Mouse (Mus musculus) heart, adult 8-10 months (tissue): Measurements from ENCODE around the gene Adam12. TPM values are rescaled to one million over a fixed set of nuclear protein-coding genes. Genes with fewer than 3 reads are reported as not detected.

Source experiments
- DNase-seq: peaks from one replicate; pipeline ENCODE4 v3.0.0; 2022; ENCODE audit warnings: low spot score
- microRNA-seq: library from miRNA; unstranded; fragments of <30 nt; microRNA quantifications from one replicate; pipeline ENCODE4 v1.2.0, GENCODE M21; 2022
- total RNA-seq, 4 experiments: library from RNA; stranded (reverse); gene quantifications; 2 replicates each; pipeline ENCODE4 v1.2.4; 2022

The Adam12 gene
- total RNA-seq, 4 experiments from 2014 or later: 0.31 to 0.37 (median 0.34) TPM

- no peak for DNase-seq
Measured at GRCm38 (mm10) chr7:133872701-133873100, 359.2 kb downstream of the Adam12 start.

DNA sequence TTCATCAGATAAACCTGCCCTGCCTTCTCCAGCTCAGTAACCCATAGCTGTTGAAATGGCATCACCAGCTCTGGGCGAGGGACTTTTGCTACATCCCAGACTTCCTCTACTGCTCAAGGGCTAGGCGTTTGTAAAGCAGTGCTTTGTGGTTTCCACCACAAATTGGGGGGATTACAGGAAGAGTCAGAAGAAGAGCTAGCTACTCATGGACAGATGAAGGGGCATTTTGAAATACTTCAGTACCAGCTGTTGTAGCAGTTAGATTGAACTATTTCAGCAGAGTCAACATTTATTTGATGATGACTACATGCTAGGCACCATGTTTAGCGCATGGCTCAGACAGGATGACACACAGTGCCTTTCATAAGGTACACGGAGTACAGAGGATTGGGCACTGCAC is 361.7 kb downstream of the Adam12 start:
- DNase-seq: no peak

GRCm38 (mm10) chr7:133863684-133864083 is 368.3 kb downstream of the Adam12 start:
- DNase-seq: no peak

GRCm38 (mm10) chr7:133863151-133863550 is 368.8 kb downstream of the Adam12 start:
- DNase-seq: no peak

DNA sequence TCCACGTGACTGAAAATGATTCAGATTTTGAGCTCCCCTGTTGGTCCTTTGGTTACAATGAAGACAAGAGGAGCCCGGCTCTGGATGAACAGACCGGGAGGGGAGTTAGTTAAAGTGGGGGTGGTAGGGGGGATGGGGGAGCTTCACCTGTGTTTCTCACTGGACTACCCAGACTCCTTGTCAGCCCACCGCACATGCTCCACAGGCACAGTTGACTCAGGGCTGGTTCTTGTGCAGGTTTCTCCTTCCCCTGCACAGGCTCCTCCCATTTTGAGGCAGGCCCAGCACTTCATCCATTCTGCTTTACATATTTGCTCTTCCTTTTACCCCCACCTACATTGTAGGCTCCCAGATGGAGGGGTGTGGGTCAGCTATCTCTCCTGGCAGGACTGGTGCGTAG is 369.2 kb downstream of the Adam12 start:
- no peak for DNase-seq

DNA sequence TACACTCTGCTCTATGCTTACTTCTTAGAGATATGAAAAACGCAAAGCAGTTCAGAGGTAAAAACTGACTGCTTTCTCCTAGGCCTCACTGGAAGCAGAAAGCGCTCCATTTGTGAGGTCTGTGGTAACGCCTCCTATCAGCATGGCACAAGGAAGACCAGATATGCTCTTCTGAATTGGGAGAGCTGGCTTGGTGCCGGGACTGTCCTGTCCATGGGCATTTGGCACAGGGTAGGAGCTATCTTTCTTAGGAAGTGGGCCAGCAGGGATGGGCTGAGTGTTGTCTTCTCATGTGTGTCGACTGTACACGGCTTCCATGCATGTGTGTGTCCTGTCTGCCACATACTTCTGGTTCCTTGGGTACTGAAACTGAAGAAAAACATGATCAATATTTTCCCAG is 369.7 kb downstream of the Adam12 start:
- no peak for DNase-seq

GRCm38 (mm10) chr7:133859548-133859947 is 372.4 kb downstream of the Adam12 start:
- no peak for DNase-seq

GRCm38 (mm10) chr7:133858506-133858905 is 373.4 kb downstream of the Adam12 start:
- DNase-seq: no peak

GRCm38 (mm10) chr7:133856278-133856677 is 375.7 kb downstream of the Adam12 start:
- peak; percentile 68 for DNase-seq

DNA sequence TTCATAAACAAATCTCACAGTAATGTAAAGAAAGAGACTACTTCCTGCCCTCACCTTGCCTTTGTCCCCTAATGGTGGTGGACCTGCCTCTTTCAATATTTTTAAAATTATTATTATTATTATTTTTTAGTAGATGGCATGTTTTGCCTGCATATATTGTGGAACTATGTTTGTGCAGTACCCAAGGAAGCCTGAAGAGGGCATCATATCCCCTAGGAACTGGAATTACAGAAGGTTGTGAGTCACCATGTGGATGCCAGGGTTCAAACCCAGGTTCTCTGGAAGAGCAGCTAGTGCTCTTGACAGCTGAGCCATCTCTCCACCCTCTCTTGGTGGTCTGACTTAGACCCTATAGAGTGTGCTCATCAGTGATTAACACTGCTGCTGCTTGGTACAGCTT is 381.2 kb downstream of the Adam12 start:
- DNase-seq: no peak

DNA sequence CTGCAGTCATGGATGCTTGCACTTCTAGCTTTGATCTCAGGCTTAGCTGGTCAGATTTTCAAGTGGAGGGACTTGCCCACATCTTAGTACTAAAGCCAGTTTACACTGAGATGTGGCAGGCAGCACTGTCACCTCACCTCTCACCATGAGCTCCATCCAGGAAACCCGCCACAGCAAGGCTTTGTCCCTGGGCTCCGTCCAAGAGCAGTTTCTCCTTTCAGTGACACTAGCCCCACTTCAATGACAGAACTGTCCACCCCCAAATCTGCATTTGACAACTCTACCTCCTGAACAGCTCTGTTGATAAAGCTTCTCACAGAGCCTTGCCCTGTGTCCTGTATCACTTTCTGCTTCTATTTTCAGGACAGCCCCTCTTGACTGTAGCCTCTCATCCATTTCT is 383.8 kb downstream of the Adam12 start:
- DNase-seq: peak; percentile 6

- DNase-seq: no peak
Measured at GRCm38 (mm10) chr7:133847175-133847574, 384.8 kb downstream of the Adam12 start.

DNA sequence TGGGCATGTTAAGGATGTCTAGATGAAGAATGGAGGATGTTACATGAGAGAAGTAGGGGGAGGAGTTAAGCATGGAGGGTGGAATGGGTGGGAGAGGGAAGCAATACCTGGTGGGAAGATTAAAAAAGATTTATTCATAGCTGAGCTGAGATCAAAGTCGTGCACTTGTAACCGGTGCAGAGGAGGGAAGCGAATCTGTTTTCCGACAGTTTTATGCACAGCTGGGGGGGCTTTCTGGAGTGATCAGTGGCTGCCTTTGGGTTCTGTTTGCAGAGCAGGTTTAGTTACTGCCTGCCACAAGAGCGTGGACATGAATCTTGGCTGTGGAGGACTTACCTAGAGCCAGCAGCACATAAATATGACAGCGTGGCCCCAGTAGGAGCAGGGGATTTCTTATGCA is 389.9 kb downstream of the Adam12 start:
- DNase-seq: no peak

DNA sequence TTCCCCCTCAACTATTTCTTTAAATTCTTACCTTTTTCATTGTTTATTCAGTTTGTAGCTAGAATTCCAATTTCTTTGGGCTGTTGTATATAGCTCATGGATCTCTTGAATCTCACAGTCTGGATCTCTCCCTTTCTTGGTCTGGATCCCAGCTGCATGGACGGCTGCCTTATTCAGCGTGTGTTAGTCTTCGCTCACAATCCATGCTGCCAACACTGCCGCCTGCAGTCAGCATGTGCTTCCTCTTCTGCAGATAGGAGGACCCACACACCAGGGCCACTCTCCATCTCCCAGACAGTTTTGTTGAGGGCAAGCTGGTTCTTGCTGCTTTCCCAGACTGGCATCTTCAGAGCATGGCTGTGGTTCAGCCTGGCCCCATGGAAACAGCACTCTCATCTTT is 392.4 kb downstream of the Adam12 start:
- no peak for DNase-seq

Small RNA genes lying within 50 kb of the gene (microRNA-seq; reads per million reads assigned to microRNA genes)
- gene Gm23631: not detected

Other genes starting within 250 kb of the Adam12 start
- 1 to 10 TPM; 6.7 to 9.5 (median 7.6) TPM for gene D7Ertd443e, start 153.5 kb upstream of the Adam12 start, total RNA-seq